Mouse (Mus musculus): Measurements from ENCODE around the gene Fut4. TPM values are rescaled to one million over a fixed set of nuclear protein-coding genes. Genes with fewer than 3 reads are reported as not detected.

The Fut4 gene
- 1.4 and 1.6 TPM in 2 replicates for polyA plus RNA-seq (2015; fragmentation: Nextera tagmentation; extraction: Ambion mirVana)

GRCm38 (mm10) chr9:14752001-14752522 lies at the start of gene Fut4:
Gene Fut4, minus strand, starts transcription at chr9:14752393.

GRCm38 (mm10) chr9:14784039-14785002 lies 32.1 kb upstream of the Fut4 start, which contains the start of the genes Mre11a and Ankrd49:
Gene Mre11a, plus strand, starts transcription at chr9:14784654.
Gene Ankrd49, minus strand, starts transcription at chr9:14784856.

GRCm38 (mm10) chr9:14770803-14771471 lies 18.7 kb upstream of the Fut4 start, which contains the start of gene 1700012B09Rik:
Gene 1700012B09Rik, minus strand, starts transcription at chr9:14771030.

DNA sequence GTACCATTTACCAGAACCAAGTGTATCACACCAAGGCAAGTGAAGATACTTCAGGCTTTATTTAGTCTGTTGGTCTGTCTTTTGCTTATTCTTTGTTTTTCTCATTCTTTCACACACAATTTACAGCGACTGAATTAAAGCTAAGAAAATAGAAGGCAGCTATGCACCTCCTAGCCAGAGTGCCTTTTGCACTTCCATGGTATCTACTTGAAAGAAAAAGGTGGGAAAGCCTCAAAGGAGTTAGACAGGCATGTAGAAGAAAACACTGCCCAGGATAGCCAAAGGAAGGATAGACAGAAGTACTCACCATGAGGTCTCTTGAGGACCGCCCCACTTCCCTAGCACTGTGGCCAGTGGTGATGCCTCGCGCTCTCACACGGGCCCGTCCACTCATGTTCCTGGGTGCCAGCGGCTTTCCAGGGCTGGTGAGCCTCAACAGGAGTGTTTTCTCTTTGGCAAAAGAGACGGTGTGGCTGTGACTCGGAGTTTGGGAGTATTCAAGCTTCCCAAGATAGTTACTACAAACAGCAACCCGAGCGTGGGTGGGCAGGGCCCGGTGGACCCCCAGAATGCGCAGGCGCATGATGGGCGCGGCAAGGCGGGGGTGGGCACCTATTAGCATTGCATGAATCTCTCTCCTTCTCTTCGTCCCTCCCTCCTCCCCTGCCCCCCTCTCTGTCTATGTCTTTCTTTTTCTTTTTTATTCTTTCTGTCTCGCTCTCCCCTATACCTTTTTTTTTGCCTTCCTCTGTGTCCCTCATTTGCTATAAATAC lies 11.9 kb downstream of the Fut4 start, which contains the start of gene Piwil4:
Gene Piwil4 (minus strand): TSS at position 583 of the 774 bp plus-strand sequence.

Other genes with a start within 250 kb of the Fut4 start
- 4.8 and 5.3 TPM in 2 replicates for gene Amotl1, start 107.3 kb downstream of the Fut4 start, polyA plus RNA-seq (2015; fragmentation: Nextera tagmentation; extraction: Ambion mirVana)
- 0.39 and 0.50 TPM in 2 replicates for gene Piwil4, start 11.7 kb downstream of the Fut4 start, polyA plus RNA-seq (2015; fragmentation: Nextera tagmentation; extraction: Ambion mirVana)
- gene 1700012B09Rik, start 18.6 kb upstream of the Fut4 start, polyA plus RNA-seq (2015; fragmentation: Nextera tagmentation; extraction: Ambion mirVana), result 1.7 and 2.4 TPM in 2 replicates
- 6.8 and 8.0 TPM in 2 replicates for gene Mre11a, start 32.3 kb upstream of the Fut4 start, polyA plus RNA-seq (2015; fragmentation: Nextera tagmentation; extraction: Ambion mirVana)
- gene Ankrd49, start 32.5 kb upstream of the Fut4 start, polyA plus RNA-seq (2015; fragmentation: Nextera tagmentation; extraction: Ambion mirVana), result 22.5 and 23.1 TPM in 2 replicates
- gene Gpr83, start 107.8 kb upstream of the Fut4 start, polyA plus RNA-seq (2015; fragmentation: Nextera tagmentation; extraction: Ambion mirVana), result 2.3 and 2.9 TPM in 2 replicates
- gene Izumo1r, start 151.6 kb upstream of the Fut4 start, polyA plus RNA-seq (2015; fragmentation: Nextera tagmentation; extraction: Ambion mirVana), result not detected in 2 replicates

Data from neural tube, postnatal 0 days (tissue).